Mouse (Mus musculus) hematopoietic stem cell, adult 5-6 weeks (primary cell): ENCODE measurements around the gene Gpc2. TPM values are rescaled to one million over a fixed set of nuclear protein-coding genes. Genes with fewer than 3 reads are reported as not detected.

Experiments used
- ATAC-seq, 2 experiments: fragments of 125-278 bp in 1 of 2; replicated peaks in 1 of 2; 2 replicates each; pipeline ENCODE4 v1.8.0; 2016 to 2017; ENCODE audit warnings: inconsistent platforms in 2 of 2, mild to moderate bottlenecking in 2 of 2, moderate number of reproducible peaks in 2 of 2, low read depth in 1 of 2, moderate TSS enrichment in 1 of 2; ENCODE audit not compliant: low FRiP score in 2 of 2, poor library complexity in 2 of 2, severe bottlenecking in 2 of 2, insufficient read depth in 1 of 2, low TSS enrichment in 1 of 2
- total RNA-seq: library from RNA; stranded (forward); fragments of 172-1452, 232-1000 nt; gene quantifications from 2 replicates; pipeline ENCODE4 v1.2.3, GENCODE M21; 2017

The Gpc2 gene
- 5.8 and 7.1 TPM in 2 replicates for total RNA-seq

GRCm38 (mm10) chr5:138279585-138280424, at the start of gene Gpc2, which contains the start of the genes Gm43720 and Stag3:
Gene Gpc2 (minus strand): TSS chr5:138280005.
Gene Gm43720 (minus strand): TSS chr5:138279958.
Gene Stag3 (plus strand): TSS chr5:138280240.
- peak; percentile 96 to 97 for ATAC-seq

GRCm38 (mm10) chr5:138312795-138313194, 33.0 kb upstream of the Gpc2 start:
- ATAC-seq: no peak

DNA sequence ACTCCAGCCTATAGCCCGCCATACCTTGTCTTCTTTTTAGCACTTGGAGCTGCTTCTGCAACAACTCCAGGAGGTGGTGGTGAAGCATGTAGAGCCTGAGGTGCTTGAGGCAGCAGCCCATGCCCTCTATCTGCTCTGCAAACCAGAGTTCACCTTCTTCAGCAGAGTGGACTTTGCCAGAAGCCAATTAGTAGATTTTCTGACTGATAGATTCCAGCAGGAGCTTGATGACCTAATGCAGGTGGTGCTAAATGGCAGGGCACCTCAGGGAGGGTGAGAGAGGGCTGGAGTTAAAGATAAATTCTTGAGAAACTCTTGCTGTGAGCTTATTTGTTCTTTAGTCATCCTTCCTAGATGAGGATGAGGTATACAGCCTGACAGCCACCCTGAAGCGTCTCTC, 19.8 kb upstream of the Gpc2 start:
- no peak for ATAC-seq

DNA sequence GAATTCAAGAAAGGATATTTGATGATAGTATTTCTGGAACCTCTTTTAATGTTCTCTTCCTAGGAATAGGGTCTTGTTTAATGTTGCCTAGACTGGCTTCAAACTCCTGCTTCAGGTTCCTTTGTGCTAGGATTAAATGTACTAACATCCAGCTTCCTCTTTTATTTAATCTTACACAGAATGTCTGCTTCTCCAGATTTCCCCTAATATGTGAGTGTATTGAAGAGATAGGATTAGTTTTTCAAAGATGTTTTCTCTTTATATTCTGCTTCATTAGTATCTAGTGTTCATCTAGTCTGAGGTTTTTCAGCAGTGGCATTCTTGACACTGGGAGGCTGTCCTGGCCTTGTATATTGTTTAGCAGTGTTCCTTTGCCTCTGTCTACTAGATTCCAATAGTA, 14.4 kb upstream of the Gpc2 start:
- no peak for ATAC-seq

- ATAC-seq: no peak
These were observed 11.8 kb upstream of the Gpc2 start for GRCm38 (mm10) chr5:138291638-138292037.

DNA sequence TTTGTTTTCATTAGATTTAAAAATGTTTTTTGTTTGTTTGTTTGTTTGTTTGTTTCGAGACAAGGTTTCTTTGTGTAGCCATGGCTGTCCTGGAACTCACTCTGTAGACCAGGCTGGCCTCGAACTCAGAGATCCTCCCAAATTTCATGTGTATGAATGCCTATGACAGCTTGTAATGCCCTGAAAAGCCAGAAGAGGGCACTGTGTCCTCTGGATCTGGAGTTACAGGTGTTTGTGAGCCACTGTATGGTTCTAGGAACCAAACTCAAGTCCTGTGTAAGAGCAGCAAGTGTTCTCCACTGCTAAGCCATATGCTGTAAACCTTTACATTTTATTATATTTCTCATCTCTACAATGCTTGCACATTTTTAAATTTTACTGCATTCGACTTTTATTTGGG, 8.1 kb upstream of the Gpc2 start:
- no peak for ATAC-seq

- no peak for ATAC-seq
These were observed 3.7 kb upstream of the Gpc2 start for GRCm38 (mm10) chr5:138283540-138283939.

DNA sequence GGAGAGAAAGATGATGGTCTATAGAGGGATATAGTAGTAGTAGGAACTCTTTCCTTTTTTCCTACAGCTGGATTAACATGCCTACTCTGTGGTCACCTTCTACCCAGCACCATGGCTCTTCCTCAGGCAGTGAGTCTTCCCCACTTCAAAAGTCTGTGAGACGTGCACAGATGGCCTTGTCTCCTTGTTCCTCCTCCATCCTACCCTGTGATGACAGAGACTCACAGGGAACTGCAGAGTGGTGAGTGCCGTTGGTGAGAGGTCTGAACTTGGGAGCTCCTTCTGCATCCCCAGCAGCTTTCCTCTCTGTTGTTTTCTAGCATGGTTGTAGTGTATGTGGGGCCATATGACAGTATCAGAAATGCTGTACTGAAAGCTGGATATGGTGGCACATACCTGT, 2.0 kb upstream of the Gpc2 start:
- ATAC-seq: no peak

DNA sequence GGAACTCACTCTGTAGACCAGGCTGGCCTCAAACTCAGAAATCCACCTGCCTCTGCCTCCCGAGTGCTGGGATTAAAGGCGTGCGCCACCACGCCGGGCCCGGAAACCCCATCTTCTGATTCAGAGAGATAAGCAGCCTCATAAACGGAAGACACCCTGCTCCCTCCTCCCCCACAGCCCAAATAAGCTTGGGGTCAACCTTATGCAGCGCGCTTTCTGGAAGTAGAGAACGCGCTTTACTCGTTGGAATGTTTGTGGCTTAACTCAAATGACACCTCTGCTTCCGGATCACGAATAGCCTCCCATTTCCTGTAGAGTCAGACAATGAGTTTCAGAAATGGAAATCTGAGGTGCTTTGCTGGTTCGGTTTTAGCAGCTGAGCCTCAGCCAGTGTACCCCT, 1.0 kb upstream of the Gpc2 start:
- no peak for ATAC-seq

- no peak for ATAC-seq
These were observed 592 bp upstream of the Gpc2 start for GRCm38 (mm10) chr5:138280425-138280768.

- ATAC-seq: no peak
These were observed 1.8 kb downstream of the Gpc2 start for GRCm38 (mm10) chr5:138277994-138278393.

- ATAC-seq: no peak
These were observed 4.4 kb downstream of the Gpc2 start for GRCm38 (mm10) chr5:138275216-138276050.

- ATAC-seq: no peak
These were observed 5.6 kb downstream of the Gpc2 start for GRCm38 (mm10) chr5:138274186-138274585.

DNA sequence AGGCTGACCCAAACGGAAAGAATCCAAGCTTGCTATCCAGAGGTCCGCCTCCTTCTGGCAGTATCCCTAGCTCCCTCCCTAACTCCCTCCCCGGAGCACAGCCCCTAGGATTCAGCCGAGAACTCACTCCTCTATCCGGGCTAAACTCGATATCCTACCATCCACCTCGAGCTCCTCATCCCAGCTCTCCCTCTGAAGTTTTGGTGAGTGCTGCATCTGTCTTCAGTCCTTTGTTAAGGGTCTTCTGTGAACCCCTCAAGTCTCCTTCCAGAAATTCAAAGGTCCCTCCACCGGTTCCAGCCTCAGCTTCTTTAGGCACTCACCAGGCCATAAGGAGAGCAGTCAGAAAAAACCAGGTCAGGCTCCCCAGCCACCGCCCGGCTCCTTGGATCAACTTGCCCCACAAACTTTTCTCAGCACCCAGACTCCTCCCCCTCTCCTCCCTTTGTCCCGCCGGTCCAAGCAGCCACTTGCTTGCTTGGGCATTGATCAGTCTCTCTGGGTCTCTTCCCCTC, 7.3 kb downstream of the Gpc2 start, which contains the start of gene Gal3st4:
Gene Gal3st4, minus strand, starts transcription at position 432 of the 515 bp plus-strand sequence.
- no peak for ATAC-seq

GRCm38 (mm10) chr5:138271232-138271631, 8.6 kb downstream of the Gpc2 start:
- ATAC-seq: no peak

DNA sequence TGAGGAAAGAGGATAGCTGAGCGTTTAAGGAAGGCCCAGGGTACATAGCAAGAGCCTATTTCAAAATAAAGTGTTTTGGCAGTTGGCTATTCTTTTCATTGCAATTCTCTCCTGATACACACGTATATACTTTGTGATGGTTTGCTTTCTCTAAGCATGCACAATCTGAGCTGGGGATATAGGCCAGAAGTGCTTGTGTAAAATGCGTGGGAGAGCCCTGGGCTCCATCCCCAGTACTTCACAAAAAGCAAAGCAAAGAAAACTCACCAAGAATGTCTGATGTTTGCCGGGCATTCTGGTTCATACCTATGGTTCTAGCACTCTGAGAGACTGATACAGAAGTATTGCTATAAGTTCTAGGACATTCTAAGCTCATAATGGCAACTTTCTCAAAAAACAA, 10.8 kb downstream of the Gpc2 start:
- ATAC-seq: no peak

GRCm38 (mm10) chr5:138267114-138267513, 12.7 kb downstream of the Gpc2 start:
- ATAC-seq: no peak

DNA sequence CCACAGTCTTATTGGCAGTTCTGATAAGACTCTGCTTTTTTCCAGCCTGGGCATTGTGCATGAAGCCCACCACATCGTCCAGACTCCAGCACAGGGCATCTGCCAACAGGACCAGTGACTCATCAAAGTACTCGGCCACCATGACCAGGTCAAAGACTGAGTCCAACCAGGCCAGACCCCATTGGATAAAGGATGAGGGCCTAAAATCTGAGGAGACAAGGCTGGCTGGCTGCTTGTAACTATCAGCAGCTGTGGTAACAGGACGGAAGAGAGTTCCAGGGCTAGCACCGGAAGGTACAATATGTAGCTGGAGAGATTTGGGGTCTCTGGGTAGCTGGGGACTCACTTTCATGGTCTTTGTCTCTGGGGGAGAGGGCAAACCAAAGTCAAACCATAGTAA, 14.1 kb downstream of the Gpc2 start:
- ATAC-seq: no peak
